Mouse (Mus musculus) heart, embryonic 16.5 days (tissue): ENCODE measurements at regions not wholly inside any gene's neighbourhood (a gene's known extent, or its start where the extent isn't known, plus 50 kb on each side); places are given as distances from the start of the nearest gene placed in this dataset.
A peak's percentile ranks its signal among the peaks of the same experiment; 100 is the strongest.

ENCODE experiments used
- ATAC-seq: fragments of 200-750 bp; cut with Nextera tagmentation; replicated peaks from 2 replicates; pipeline ENCODE4 v1.8.0; 2017; ENCODE audit warnings: moderate number of reproducible peaks; ENCODE audit not compliant: insufficient read depth, low FRiP score; ENCODE audit errors: extremely low read depth
- H3K27ac ChIP-seq: fragments of 300-500 bp; sonication (generic); 2 replicates; pipeline ENCODE4 v1.5.1; 2014; ENCODE audit warnings: mild to moderate bottlenecking, low read length, control low read depth, moderate library complexity
- H3K27me3 ChIP-seq: fragments of 300-500 bp; sonication (generic); 2 replicates; pipeline ENCODE4 v1.6.1; 2014; ENCODE audit warnings: low read length, mixed read lengths; ENCODE audit not compliant: control insufficient read depth, insufficient read depth
- H3K36me3 ChIP-seq: fragments of 300-500 bp; sonication (generic); 2 replicates; pipeline ENCODE4 v1.6.1; 2014; ENCODE audit not compliant: control insufficient read depth, insufficient read depth
- H3K4me1 ChIP-seq: fragments of 300-500 bp; sonication (generic); 2 replicates; pipeline ENCODE4 v1.6.1; 2014; ENCODE audit warnings: low read length, mixed read lengths; ENCODE audit not compliant: control insufficient read depth, insufficient read depth
- H3K4me2 ChIP-seq: fragments of 300-500 bp; sonication (generic); 2 replicates; pipeline ENCODE4 v1.6.1; 2014; ENCODE audit warnings: low read depth, mild to moderate bottlenecking, control low read depth, low read length
- H3K4me3 ChIP-seq: fragments of 300-500 bp; sonication (generic); 2 replicates; pipeline ENCODE4 v1.5.1; 2014; ENCODE audit warnings: mild to moderate bottlenecking, control low read depth, low read length
- H3K9ac ChIP-seq: fragments of 300-500 bp; sonication (generic); 2 replicates; pipeline ENCODE4 v1.6.1; 2014; ENCODE audit warnings: low read length, control low read depth
- H3K9me3 ChIP-seq: fragments of 300-500 bp; sonication (generic); replicated peaks from 2 replicates; pipeline ENCODE4 v1.6.1; 2016; ENCODE audit warnings: low read length; ENCODE audit not compliant: control insufficient read depth
- whole genome bisulfite sequencing: fragments of 180-500 bp; shearing (Covaris S2); extraction: QIAGEN DNeasy Blood & Tissue Kit; methylation state at CpG from one replicate; pipeline ENCODE4 v1.1.7; 2014; 5-methylcytosine and 5-hydroxymethylcytosine counted together

DNA sequence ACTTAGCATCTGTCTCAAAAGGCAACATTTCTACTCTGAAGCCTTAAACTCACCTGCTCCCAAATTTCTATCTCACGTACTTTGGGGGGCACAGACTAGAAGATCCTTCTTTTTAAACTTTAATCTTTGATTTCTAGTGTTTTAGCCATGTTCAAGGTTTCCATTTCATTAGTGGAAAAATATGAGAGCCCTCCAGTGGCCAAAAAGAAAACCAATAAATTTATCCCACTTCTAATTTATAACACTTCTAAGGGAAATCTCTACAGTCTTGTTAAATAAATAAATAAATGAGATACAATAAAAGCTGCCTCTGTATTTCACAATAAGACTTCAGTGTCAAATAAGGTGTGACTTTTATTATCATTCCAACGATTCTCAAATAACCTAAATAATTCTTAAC is 428.2 kb downstream of the Nuf2 start:
- ATAC-seq, result no peak
- Histone ChIP-seq H3K36me3 (no peaks in the 10 kb centered on the region), H3K4me3 (no peak overlapping the region), H3K4me2 (no peak overlapping the region), H3K9ac (no peak overlapping the region), H3K4me1 (no peaks in the 10 kb centered on the region), H3K27ac (no peak overlapping the region), H3K9me3 (no peaks in the 10 kb centered on the region), H3K27me3 (no peaks in the 10 kb centered on the region)
- 68% methylated on average over 2 of the region's 2 CpGs for WGBS

- H3K36me3 ChIP-seq, result no peaks in the 10 kb centered on the region
- H3K4me3 ChIP-seq, result no peak overlapping the region
- no peaks in the 10 kb centered on the region for H3K27me3 ChIP-seq
- no peak overlapping the region for H3K4me2 ChIP-seq
- no peak overlapping the region for H3K27ac ChIP-seq
- no peak overlapping the region for H3K9ac ChIP-seq
- 0 out of 2 replicates have a peak, but pooled peaks cover 6% of the 10 kb centered on the region for H3K4me1 ChIP-seq
- no peaks in the 10 kb centered on the region for H3K9me3 ChIP-seq
- 41% methylated on average over 5 of the region's 5 CpGs for WGBS
- ATAC-seq, result no peak
These were observed 432.0 kb downstream of the Nuf2 start for GRCm38 (mm10) chr1:169099221-169099620.

DNA sequence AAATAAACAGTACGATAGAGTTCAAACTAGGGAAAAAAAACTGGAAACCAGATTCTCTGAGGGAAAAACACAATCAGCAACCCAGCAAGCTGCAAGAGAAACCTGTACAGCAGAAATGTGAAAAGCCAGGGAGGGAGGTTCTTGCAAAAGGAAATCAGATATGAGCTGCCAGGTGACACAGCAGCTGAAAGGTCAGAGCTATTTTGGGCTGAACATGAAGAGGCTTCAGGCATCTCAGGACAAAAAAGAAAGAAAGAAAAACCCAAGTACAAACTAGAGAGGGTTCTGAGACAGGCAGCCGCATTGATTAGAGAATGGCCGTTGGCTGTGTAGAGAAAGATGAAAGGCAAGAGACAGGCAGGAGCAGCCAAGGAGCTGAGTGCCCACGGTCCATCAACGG is 434.5 kb downstream of the Nuf2 start:
- Histone ChIP-seq H3K9ac (no peak overlapping the region), H3K9me3 (no peaks in the 10 kb centered on the region), H3K4me2 (peak overlapping the region; percentile 16; the same call in 1 of the 2 replicates), H3K4me1 (0 out of 2 replicates have a peak, but pooled peaks cover 6% of the 10 kb centered on the region), H3K27me3 (no peaks in the 10 kb centered on the region), H3K27ac (no peak overlapping the region), H3K36me3 (no peaks in the 10 kb centered on the region), H3K4me3 (no peak overlapping the region)
- ATAC-seq, result no peak
- WGBS, result 26% methylated on average over 5 of the region's 5 CpGs

- 32% methylated on average over 3 of the region's 3 CpGs for WGBS
- no peak for ATAC-seq
- H3K36me3 ChIP-seq, result no peaks in the 10 kb centered on the region
- no peak overlapping the region for H3K9ac ChIP-seq
- H3K4me1 ChIP-seq, result 0 out of 2 replicates have a peak, but pooled peaks cover 6% of the 10 kb centered on the region
- H3K4me3 ChIP-seq, result no peak overlapping the region
- H3K4me2 ChIP-seq, result no peak overlapping the region
- no peaks in the 10 kb centered on the region for H3K9me3 ChIP-seq
- H3K27ac ChIP-seq, result no peak overlapping the region
- H3K27me3 ChIP-seq, result no peaks in the 10 kb centered on the region
These were observed 437.5 kb downstream of the Nuf2 start for GRCm38 (mm10) chr1:169093602-169094354.

DNA sequence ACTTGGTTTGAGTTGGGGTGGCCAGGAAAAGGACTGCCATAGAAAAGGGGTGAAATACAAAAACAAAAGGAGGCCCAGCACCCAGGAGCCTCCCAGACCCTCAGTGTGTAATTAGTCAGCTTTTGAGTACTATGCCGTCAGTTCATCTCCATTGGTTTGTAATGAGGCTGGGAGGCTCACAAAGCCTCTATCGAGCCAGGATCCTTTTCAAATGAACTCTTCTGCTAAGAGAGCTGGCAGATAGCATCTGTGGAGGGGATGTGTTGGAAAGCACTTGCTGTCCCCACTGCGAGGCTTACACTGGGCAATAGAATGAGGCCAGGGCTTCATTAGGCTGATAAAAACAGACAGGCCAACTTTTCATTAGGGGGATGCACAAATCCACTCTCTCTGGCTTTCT is 445.2 kb downstream of the Nuf2 start:
- Histone ChIP-seq H3K4me3 (no peak overlapping the region), H3K4me1 (no peaks in the 10 kb centered on the region), H3K27ac (no peak overlapping the region), H3K36me3 (no peaks in the 10 kb centered on the region), H3K4me2 (no peak overlapping the region), H3K9me3 (no peaks in the 10 kb centered on the region), H3K9ac (no peak overlapping the region), H3K27me3 (no peaks in the 10 kb centered on the region)
- WGBS, result 58% methylated on average over 3 of the region's 3 CpGs
- ATAC-seq, result no peak

DNA sequence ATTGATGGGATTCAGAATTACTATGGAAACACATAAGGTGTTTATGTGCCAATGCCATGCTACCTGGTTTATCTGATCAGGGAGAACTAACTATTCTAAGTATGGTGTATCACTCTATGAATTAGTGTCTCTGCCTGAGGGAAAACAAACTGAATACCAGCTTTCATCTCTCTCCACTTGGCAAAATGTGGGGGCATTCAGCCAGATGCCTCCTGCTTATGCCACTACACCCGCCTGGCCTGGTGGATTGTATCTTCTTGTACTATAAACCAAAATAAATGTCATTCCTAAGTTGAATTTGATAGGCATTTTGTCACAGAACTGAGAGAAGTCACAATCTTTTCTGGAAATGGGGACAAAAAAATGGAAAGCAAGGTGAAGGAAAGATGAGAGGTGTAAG is 450.6 kb downstream of the Nuf2 start:
- ATAC-seq, result no peak
- WGBS, result 74% methylated on average over 1 of the region's 1 CpGs

GRCm38 (mm10) chr1:169077228-169077627 is 454.0 kb downstream of the Nuf2 start:
- no peak overlapping the region for H3K9ac ChIP-seq
- no peaks in the 10 kb centered on the region for H3K27me3 ChIP-seq
- WGBS, result 86% methylated on average over 5 of the region's 5 CpGs
- no peak for ATAC-seq
- H3K9me3 ChIP-seq, result no peaks in the 10 kb centered on the region
- H3K4me3 ChIP-seq, result no peak overlapping the region
- H3K4me2 ChIP-seq, result no peak overlapping the region
- no peak overlapping the region for H3K27ac ChIP-seq
- no peaks in the 10 kb centered on the region for H3K4me1 ChIP-seq
- H3K36me3 ChIP-seq, result no peaks in the 10 kb centered on the region

More for the DNA sequence above, 450.6 kb downstream of the Nuf2 start:
- H3K27me3 ChIP-seq, result no peaks in the 10 kb centered on the region
- no peak overlapping the region for H3K4me2 ChIP-seq
- no peak overlapping the region for H3K9ac ChIP-seq
- H3K4me1 ChIP-seq, result no peaks in the 10 kb centered on the region
- H3K36me3 ChIP-seq, result no peaks in the 10 kb centered on the region
- H3K9me3 ChIP-seq, result no peaks in the 10 kb centered on the region
- no peak overlapping the region for H3K27ac ChIP-seq
- H3K4me3 ChIP-seq, result no peak overlapping the region

DNA sequence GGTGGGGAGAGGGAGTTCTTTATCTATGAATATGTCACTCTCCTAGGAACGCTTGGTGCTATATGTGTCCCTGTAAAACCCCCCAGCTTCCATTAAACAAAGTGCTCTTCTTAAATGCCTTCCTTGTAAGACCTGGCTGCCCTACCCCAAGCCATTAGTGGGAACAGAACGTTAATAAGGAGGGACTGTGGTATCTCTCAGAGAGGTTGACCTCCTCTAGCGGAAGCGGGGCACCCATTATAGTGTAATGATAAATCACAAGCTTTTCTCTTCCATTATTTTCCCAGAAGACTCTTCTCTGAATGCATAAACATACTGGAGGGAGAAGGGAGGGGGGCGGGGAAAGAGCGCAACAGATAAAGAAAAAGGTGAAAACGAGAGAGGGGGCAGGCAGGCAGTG is 455.3 kb downstream of the Nuf2 start:
- no peaks in the 10 kb centered on the region for H3K4me1 ChIP-seq
- peak overlapping the region; percentile 16; the same call in 1 of the 2 replicates for H3K4me2 ChIP-seq
- no peaks in the 10 kb centered on the region for H3K36me3 ChIP-seq
- no peak for ATAC-seq
- no peak overlapping the region for H3K4me3 ChIP-seq
- WGBS, result 43% methylated on average over 7 of the region's 7 CpGs
- no peak overlapping the region for H3K27ac ChIP-seq
- H3K9ac ChIP-seq, result no peak overlapping the region
- H3K27me3 ChIP-seq, result no peaks in the 10 kb centered on the region
- no peaks in the 10 kb centered on the region for H3K9me3 ChIP-seq

- 90% methylated on average over 4 of the region's 4 CpGs for WGBS
- Histone ChIP-seq H3K9me3 (no peaks in the 10 kb centered on the region), H3K27ac (no peak overlapping the region), H3K27me3 (no peaks in the 10 kb centered on the region), H3K4me3 (no peak overlapping the region), H3K4me1 (peaks cover 3% of the 10 kb centered on the region; the same call in 1 of the 2 replicates), H3K4me2 (no peak overlapping the region), H3K9ac (no peak overlapping the region), H3K36me3 (no peaks in the 10 kb centered on the region)
- ATAC-seq, result no peak
These were observed 459.9 kb downstream of the Nuf2 start for GRCm38 (mm10) chr1:169071366-169071765.
